Mouse (Mus musculus) embryo, embryonic 10 days (tissue): Measurements from ENCODE around the gene Upk3b.

Experiments
- DNase-seq: peaks from one replicate; pipeline ENCODE4 v3.0.0-alpha.2; 2015; ENCODE audit warnings: low spot score

Upk3b gene

DNA sequence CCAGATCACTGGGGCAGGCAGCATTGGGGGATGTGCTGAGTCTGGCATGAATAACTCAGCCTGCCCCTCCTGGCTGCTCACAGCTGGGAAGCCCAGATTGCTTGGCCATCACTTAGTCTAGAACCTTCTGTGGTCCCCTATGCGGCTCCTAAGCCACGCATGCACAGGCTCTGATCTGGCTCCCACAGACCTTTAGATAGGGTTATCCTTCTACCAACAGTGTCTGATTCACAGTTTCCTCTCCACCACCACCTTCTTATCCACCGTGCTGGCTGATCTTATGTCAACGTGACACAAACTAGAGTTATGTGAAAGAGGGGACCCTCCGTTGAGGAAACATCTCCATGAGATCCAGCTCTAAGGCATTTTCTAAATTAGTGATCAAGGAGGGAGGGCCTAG is 36.8 kb downstream of the Upk3b start:
- no peak for DNase-seq

DNA sequence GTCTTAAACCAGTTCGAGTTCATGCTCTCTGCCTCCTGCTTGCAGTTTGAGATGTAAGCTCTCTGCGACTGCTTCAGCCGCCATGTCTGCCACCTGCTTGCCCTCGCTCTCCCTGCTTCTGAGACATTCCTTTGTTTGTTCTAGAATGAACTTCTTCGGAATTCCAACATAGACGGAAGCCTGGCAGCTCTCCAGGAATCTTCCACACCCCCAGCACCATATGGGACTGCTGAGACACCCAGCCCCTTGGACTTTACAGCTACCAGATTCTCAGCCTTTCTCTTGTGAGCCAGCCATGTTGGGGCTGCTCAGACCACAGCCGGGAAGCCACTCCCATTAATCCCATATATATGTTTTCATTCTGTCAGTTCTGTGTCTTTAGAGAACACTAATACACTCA is 38.0 kb downstream of the Upk3b start:
- no peak for DNase-seq

- no peak for DNase-seq
Measured at GRCm38 (mm10) chr5:136077001-136077550, 38.8 kb downstream of the Upk3b start.

- DNase-seq = no peak
Measured at GRCm38 (mm10) chr5:136078136-136078535, 39.8 kb downstream of the Upk3b start.

DNA sequence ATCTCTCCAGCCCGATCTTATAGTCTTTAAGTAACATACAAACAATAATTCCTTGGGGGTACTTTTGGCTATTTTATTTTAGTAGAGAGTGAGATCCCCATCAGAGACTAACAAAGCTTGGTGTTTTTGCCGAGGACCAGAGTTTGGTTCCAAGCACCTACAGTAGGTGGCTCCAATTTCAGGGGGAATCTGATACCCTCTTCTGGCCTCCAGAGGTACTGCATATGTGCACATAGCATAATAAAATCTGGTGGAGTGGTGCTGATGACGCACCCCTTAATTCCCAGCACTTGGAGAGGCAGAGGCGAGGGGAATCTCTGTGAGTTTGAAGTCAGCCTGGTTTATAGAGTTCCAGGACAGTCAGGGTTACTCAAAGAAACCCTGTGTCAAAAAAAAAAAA is 44.0 kb downstream of the Upk3b start:
- DNase-seq = no peak

GRCm38 (mm10) chr5:136083669-136084107 is 45.4 kb downstream of the Upk3b start, which contains the start of gene Rasa4:
Gene Rasa4, plus strand, starts transcription at chr5:136083916.
- DNase-seq = peak; percentile 96

DNA sequence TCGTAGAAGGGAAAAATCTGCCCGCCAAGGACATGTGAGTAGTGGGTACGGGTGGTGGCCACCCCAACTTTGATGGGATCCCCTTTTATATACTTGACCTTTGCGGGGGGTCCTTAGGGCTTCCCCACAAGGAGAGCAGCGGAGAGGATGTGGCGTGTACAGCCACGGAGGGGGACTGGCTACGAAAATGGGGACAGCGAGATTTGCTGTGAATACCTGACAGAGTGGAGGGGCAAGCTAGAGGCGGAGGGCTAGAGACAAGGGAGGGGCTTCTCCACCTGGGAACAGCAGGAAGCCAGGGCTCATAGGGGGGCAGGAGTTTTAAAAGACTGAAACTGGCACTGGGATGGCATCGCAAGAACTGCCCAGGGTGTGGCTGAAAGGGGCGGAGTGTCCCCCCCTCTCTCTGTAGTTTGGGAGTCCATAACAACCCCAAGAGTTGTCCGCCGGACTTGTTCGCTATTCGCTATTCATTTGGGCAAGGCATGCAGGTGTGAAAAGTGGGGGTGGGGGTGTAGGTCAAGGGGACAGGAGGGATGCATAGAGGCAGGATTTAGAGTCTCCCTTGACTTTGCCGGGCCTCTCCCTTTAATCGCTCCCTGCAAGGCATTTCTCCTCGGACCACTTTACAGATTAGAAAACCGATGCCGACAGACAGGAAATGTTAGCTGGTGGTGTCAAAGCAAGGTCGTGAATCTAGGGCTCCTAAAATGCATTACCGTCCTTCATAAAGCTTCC is 46.0 kb downstream of the Upk3b start:
- DNase-seq = no peak

DNA sequence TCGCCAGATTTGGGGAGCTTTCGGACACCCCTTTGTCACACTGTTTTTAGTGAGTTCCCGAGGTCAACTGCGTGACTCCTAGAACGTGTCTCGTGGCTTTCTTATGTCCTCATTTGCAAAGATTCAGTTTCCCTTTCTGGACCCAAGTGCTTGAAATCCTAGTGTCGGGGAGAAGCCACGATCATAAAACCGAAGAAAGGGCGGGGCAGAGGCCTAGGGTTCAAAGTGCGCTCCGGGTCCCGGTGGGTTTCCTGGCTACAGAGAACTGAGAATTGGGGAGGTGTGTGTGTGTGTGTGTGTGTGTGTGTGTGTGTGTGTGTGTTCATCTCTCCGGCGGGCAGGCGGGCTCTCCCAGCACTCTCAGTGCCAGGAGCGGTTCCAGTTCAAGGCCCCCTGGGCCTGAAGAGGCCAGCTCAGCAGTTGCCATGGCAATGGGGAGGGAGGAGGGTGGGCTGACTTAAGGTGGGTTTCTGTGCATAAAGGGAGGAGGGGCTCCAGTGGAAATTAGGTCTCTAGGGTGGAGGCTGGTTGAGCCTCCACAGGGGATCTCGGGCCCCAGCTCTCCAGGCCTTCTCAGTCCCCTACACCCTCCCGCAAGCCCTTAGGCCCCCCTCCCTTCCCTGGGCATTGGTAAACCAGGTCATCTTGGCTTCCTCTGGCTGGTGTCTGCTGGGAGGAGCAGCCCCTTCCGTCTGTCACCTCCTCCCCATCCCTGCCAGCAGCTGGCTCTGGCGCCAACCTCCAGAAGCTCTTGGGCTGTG is 46.8 kb downstream of the Upk3b start:
- peak; percentile 48 for DNase-seq

- no peak for DNase-seq
Measured at GRCm38 (mm10) chr5:136086290-136086689, 48.0 kb downstream of the Upk3b start.

DNA sequence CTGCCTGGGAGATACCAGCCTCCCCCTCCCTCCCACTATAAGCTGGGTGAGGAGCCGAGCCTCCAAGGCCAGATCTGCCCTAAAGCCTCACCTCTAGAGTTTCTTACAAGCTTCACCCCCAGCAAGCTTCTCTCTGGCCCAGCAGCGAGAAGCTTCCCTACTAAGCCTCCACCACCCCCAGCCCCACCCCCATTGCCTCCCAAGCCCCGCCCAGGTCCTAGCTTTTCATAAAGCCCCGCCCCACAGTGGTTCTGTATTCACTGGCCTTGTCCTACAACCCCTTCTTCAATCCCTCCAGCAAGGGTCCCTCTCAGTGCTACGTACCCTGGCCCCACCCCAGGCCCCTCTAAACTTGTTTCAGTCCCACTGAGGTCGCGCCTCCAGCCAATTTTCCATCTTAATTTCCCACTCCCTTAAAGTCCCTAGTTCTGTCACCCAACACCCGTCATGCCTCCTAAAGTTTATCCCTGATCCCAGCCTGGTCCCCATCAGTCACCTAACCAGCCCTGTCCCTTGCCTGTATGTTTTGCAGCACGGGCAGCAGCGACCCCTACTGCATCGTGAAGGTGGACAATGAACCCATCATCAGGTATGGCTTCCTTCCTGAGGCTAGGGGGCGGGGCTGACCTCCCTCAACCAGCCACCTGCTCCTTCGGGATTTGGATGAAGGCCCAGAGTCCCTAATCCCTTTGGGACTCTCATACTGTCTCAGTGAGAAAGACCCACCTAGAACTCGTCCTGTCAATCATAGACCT is 50.7 kb downstream of the Upk3b start:
- peak; percentile 15 for DNase-seq

DNA sequence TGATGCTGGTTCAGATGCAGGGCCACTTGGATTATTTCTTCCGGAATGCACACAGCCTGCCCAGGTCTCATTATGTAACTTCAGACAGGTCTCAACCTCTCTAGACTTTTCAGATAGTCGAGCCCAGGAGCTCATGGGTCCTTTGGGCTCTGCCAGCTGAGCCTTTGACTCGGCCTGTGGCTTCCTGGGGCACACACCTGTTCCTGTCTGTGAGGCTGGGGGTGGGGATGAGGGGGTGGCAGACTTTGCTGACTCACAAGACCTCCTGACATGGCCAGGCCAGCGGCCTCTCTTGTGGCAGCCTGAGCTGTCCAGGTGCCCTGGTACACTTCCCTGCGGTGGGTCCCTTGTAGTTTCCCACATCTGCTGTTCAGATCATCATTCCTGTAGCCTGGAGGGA is 53.6 kb downstream of the Upk3b start:
- no peak for DNase-seq

- DNase-seq = no peak
Measured at GRCm38 (mm10) chr5:136094249-136095010, 56.1 kb downstream of the Upk3b start.

DNA sequence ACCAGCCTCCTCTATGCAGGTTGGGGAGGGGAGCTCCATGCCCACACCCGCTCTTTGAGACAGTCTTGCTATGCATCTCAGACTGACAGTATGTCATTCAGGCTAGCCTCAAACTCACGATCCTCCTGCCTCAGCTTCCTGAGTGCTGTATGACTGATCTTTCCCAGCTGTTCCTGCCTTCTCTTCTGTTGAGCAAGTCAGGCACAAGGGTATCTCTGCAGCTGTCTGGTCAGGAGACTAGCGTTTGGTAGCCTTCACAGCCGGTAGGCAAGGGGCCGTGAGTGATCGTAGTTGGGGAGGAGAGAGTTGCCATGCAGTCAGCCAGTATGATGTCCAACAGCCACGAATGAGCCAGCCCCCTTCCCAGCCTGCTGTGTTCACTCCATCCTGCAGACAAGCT is 56.8 kb downstream of the Upk3b start:
- DNase-seq = no peak
